Mouse (Mus musculus) kidney, postnatal 10 days (tissue): Measurements from ENCODE around the gene Mark3.
A peak's percentile ranks its signal among the peaks of the same experiment; 100 is the strongest.

ENCODE experiments used
- DNase-seq: peaks from one replicate; pipeline ENCODE4 v3.0.0; 2021; ENCODE audit warnings: mixed read lengths

The Mark3 gene

DNA sequence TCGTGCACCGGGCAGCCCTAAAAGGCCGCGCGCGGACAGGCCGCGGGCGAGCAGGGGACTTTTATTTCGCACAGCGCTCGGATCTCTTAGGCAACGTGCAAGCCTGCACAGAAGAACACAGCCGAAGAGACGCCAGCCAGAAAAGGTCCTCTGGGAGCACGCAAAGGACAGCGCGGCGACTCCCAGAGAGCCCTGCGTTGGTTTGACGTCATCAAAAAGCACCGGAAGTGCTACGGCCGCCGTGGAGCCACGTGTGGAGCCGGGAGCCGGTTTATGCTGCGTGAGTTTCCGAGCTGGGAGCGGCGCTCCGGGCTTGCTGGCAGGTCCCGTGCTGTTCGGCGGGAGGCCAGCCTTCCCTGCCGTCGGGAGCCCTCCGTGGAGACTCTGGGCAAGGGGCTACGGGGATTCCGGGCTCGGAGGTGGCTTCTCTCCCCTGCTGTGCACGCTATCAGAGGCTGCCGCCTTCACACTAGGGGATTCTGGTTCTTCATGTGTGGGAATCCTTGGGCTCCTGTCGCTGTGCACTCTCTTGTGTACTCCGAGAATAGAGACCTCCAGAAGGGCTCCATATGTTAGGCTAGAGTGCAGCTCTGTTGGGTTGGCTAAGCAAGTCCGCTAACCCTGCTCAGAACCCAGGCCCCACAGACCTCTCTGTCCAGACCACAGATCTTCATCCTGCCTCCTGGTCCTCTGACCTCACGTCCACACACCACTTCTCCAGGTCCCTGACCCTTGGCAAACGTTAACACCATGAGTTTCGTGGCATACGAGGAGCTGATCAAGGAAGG, 103.8 kb downstream of the Mark3 start, which contains the start of gene Trmt61a:
Gene Trmt61a (plus strand): TSS at position 224 of the 788 bp plus-strand sequence.
- DNase-seq = peak; percentile 95

DNA sequence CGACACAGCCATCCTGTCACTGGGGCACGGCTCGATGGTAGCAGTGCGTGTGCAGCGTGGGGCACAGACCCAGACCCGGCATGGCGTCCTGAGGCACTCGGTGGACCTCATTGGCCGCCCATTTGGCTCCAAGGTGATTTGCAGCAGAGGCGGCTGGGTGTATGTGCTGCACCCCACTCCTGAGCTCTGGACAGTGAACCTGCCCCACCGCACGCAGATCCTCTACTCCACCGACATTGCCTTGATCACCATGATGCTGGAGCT, 104.3 kb downstream of the Mark3 start:
- no peak for DNase-seq

DNA sequence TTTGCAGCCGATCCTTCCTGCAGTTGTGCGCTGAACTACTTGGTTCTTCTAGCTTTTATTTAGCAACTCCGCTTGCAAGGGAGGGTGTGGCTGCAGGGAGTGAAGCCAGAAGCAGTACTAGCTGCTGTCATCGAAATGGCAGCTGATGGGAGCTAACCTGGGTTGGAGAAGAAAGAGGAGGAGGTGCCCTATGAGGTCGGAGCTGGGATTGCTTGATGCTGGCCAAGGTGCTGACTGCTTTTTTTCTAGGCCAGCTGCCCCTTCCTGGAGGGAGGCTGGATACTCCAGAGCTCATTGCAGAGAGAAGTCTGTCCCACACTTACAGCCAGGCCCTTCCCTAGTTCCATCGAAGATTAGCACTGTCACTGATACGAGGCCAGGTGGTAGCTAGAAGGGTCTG, 104.7 kb downstream of the Mark3 start:
- DNase-seq = no peak

DNA sequence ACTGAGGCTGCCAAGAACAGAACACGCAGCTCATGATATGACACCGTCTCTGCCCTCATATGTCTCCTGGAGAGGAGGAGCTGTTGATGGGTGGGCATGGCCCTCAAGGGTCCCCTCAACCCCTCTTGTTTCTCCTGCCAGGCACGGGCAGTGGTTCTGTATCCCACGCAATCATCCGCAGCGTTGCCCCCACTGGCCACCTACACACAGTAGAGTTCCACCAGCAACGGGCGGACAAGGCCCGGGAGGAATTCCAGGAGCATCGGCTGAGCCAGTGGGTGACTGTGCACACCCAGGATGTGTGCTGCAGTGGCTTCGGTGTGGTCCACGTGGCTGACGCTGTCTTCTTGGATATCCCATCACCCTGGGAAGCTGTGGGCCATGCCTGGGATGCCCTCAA, 106.3 kb downstream of the Mark3 start:
- DNase-seq = no peak

DNA sequence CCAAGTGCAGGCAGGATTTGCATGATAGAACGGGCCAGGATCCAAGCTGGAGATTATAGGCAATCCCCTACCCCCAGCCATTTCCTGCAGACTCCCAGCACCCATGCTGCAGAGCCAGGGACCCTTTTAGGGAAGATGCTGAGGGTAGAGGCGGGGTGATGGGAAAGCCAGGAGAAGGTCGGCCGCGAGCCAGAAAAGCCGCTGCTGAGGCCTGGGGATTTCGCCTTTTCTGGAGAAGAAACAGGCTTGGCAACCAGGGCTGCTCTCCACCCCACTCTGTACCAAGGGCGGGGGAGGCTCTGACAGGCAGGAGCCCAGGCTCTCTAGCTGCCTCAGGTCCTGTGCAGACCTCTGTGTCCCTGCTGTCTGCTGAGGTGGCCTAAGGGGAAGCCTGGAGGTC, 107.0 kb downstream of the Mark3 start:
- DNase-seq = no peak

DNA sequence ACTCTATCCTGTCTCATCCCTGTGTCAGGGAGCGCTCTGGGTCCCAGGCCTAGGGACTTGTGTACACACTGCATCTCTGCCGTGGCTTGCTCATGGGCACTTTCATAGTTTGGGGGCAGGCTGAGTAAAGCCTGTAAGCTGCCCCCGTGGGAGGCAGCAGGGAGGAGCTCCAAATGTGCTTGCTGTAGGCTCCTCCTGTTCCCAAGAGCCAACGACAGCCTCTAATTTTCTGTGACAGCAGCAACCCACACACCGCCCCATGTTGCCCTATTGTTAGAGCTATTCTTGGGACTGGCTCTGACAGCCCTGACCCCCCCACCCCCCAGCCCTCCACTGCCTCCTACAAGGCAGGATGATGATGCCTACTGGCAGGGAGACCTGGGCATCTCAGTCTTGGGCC, 107.7 kb downstream of the Mark3 start:
- no peak for DNase-seq

DNA sequence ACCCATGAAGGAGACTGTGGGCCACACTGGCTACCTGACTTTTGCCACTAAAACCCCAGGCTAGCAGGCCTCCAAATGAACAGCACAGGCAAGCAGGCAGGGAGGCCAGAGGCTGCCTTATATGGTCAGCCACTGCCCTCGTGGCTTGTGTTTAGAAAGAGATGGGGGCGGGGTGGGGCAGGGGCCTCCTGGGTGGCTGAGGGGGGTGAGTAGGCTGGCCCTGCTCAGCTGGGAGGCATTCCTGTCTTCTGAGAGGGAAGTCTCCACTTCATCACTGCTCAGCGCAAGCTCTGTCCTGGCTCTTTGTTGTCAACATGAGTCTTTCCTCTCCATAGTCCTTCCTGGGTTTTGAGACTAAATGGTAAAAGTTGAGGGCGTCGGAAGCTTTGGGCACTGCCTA, 108.5 kb downstream of the Mark3 start:
- no peak for DNase-seq

DNA sequence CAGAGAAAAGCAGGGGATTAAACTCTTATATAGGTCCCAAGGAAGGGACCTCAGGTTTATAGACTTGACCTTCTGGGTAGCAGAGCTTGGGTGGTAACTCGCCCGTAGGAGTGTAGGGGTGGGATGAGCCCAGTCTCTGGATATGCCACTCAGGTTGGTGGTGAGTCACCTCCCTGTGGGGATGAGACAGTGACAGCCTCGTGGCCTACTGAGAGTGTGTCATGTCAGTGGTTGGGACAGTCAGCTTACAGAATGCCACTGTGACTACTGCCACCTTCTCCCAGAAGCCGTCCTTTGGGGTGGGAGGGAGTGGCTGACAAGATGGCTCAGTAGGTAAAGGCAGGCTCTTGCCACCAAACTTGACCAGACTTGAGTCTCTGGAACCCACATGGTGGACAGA, 112.1 kb downstream of the Mark3 start:
- peak; percentile 7 for DNase-seq

DNA sequence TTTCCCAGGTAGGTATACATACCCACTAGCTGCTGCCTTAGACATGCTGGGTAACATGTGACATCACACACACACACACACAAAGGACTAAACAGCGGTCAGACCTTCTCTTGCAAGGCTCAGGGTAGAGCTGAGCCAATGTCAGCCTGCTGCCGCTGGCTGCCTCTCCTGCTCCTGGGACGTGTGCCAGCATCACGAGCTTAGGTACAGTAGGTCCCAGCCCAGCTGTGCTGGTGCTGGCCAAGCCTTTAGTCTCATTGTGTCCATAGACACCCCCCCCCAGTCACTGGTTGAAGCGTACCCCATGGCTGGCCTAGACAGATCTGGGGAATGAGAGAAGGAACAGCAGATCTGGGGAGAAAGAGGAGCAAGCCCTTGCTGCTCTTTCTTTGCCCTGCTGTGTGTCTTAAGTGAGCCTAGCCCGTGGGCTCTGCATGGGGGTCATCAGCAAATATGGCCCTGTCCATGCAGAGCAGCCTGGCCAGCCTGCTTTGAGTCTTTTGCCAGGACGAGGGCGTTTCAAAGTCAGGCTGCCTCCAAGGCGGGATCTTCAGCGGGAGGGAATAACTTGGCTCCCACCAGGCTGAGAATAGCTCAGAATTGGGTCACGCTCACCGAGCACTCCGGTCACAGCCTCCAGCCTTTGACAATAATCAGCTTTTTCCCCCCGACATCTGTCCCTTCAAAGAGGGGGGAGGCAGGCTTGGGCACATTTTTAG, 113.2 kb downstream of the Mark3 start:
- peak; percentile 90 for DNase-seq

DNA sequence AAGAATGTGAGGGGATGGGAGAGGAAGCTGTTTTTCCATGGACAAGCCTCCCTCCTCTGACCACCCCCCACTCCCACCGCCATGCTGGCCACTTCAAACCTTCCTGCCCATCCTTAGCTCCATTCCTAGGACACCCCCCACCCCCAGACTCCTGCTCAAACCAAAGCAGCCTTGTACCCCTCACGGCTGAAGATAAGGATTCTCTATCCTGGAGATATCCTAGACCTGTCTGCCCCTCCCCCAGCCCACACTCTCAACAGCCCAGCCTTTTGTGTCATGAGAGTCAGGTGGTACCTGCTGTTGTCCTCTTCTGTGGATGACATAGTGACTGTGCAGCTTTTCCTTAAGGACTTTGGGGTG, 113.7 kb downstream of the Mark3 start:
- DNase-seq = no peak

DNA sequence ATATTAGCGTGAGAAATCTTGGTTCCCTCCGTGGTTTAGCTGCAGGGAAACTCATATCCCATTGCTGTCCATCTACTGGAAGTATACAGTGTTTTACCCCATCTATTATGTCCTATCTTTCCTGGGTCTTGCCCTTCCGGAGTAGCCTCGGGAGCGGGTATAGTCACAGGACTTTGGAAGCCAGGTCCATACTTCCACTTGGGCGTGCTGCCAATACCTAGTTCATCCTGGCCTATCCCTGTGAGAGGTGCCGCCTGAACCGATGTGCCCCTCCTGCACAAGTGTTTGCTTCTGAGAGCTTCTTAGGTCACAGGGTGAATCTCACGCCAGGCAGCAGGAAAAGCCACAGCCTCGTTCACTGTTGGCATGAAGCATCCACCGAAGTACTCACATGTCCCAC, 115.1 kb downstream of the Mark3 start:
- DNase-seq = peak; percentile 79

DNA sequence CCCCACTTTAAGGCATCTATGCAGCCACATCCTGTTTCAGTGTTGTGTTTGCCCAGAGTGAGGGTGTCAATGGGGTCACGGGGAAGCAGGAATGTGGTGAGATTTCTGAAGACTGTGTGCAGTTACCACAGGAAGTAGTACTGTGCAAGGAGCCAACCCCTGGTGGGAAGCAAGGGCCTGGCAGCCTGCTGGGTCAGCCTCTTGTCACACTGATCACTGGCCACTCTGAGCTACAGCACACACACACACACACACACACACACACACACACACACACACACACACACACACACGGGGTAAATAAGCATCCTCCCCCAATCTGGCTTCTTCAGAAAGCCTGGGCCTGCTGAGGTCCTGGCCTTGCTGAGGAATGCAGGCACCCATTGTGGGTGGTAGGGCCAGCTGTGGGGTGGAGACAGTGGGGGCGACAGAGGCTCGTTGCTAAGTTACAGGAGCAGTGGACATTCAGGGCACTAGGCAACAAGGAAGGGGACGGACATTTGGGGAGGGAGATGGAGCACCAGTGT, 117.1 kb downstream of the Mark3 start:
- peak; percentile 62 for DNase-seq

DNA sequence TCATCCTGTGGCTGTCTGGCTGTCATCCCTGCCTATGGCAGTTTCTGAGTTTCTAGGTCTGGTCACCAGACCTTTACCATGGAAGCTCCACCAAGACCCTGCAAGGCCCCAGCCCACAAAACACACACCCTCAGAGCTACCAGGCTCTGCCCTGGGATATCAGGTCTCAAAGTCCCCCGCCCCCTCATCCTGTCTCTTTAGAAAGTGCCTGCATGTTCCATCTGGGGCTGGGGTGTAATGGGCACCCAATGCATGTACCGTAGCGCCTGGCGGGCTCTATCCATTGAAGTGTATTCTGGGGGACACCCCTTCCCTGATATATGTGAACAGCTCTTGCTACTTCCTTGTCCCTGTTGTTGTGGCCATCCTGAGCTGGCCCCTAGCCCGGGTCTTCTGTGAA, 118.6 kb downstream of the Mark3 start:
- DNase-seq = peak; percentile 11

DNA sequence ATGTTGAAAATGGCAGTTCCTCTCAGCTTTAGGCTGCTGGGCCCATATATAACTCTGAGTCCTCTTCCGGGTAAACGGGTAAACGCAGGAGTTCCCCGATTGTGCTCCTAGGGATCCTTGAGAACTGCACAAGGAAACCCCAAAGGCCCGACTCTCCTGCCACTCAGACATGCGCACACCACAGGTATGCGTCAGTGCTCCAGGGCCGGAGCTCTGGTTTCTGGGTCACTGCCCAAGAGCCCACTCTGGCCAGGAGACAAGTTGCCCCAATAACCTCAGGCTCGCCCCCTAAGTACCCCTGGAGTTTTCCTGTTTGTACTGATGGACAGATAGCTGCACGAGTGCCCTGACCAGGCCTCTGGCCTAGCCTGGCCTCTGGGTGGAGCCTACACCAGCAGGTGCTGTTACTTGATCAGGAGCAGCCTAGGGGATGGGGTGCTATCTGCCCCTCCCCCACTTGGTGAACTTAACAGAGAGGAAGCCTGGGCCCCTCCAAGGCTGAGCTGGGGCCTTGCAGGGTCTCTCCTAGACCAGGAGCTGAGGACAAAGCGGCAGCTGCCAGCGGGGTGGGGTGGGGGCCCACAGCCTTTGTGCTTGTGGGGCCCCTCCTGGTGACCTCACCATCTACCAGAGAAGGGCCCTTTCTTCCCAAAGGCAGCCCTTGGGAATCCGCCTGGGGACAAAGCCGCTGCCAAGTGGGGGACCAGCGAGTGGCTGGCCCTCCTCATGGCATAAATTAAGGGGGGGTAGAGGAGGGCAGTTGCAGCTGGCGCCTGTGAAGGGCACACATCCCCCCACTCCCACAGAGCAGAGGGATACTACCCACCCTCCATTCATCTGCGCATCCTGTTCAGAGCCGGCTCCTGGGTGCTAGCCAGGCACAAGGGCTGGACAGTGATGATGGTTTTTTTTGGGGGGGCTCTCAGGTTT, 119.3 kb downstream of the Mark3 start:
- peak; percentile 55 for DNase-seq

DNA sequence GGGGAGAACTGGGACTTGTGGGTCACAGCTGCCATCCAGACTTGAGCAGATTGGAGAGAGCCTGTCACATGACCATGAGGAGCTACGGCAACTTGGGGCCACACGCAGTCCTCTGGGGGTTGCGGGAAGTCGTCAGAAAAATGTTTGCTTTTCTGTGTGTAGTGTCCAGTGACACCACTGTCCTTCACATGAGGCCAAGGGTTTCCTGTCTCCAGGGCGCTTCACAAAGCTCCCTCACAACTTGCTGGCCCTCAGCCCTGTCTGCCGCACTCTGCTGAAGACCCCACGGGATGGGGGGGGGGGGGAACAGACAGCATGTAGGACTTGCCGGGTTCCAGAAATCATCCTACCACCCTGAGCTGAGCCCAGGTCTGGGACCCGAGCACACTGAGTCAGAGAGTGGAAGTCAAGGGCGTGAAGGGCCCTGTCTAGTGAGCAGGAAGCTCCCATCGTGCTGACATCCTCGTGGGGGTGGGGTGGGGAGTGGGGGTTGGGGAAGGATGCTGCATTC, 120.0 kb downstream of the Mark3 start:
- no peak for DNase-seq

DNA sequence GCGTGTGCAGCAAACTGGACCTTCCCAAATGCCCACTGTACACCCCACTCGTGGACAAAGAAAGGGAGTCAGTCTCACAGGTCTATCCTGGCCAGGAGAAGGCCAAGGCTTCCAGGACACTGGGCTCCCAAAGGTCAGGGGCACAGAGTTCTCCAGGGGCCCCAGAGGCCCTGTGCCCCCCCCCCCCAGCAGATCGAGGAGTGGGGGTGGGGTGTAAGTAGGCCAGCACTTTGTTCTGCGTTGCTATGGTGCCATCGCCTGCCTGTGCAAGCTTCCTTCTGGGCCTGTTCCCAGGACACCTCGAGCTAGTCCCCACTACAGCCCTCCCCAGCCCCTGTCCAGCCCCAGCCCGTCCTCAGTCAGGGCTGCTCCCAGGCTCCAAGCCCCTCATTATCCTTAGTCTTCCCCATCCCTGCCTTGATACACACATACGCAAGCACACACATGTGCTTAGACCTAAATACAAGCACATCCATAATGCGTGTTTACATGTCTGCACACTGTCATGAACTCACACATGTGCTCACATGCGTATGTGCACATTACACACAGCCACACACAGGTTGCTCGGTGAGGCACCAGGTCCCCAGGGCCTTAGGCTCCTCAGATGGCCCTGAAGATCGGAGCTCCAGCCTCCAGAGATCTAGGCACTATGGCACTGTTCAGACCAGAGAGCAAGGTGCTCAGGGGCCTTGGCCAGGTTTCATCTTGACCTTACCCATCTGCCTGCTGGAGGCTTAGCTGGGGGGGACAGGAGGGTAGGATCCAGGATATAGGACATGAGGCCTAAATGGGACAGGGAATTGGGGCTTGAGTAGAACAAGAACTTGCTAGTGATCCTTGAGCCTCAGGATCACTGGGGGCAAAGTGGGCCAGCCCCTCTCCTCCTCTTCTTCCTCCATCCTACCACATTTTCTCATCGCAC, 120.8 kb downstream of the Mark3 start:
- peak; percentile 45 for DNase-seq

DNA sequence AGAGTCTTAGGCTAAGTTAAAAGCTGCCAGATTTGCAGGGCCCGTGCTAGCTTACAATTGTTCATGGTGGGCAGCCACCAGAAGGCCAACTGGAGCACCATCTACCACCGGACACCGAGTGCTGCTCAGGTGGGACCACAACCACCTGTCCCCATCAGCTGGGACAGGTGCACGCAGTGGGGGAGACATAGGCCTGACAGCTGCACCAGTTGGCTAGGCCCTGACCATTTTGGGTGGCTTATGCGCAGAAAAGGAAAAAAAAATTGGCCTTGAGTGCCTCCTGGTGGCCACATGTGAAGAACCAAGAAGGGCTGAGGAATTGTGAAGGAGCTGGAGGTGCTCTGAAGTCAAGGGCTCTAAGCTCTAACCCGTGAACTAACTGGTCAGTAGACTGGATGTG, 121.9 kb downstream of the Mark3 start:
- DNase-seq = peak; percentile 84

DNA sequence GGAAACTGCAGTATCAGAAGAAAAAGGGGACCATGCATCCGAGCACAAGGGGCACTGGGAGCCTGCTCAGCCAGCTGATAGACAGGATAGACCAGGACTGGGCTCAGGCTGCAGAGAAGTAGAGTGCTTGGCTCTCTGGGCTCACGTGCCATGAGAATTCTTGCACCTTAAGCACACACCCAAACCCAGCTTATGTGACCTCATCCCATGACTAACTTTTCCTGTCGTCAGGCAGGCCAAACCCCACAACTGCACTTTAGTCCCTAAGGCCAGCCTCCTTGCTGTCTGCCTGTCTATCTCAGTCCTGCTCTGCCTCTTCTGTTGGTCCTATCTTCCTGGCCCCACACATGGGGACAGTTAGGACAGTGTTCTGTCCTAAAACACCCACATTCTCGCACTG, 123.4 kb downstream of the Mark3 start:
- DNase-seq = no peak

DNA sequence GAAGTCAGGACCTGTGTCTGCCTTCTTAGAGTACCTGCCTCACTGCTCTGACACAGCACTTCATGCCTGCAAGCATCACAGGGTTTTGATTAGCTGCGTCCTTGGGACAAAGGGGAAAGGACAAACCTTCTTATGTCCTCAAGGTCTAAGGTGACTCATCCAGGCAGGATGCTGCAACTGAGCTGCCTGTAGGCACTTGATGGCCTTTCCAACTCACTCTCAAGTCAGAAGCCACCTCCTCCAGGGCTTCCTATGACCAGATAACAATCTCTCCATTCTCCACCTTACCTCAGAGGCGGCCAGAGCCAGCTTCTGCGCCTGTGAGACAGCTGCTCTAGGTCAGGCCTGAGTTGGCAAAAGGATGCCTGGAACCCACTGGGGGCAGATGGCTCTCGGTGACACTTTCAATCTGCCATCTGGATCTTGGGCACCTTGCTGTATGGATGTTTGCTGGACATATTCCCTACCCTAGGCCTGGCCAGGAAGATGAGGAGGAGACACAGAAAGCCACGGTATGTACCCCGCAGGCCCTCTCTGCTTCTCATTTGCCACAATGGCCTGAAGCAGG, 124.1 kb downstream of the Mark3 start:
- no peak for DNase-seq

DNA sequence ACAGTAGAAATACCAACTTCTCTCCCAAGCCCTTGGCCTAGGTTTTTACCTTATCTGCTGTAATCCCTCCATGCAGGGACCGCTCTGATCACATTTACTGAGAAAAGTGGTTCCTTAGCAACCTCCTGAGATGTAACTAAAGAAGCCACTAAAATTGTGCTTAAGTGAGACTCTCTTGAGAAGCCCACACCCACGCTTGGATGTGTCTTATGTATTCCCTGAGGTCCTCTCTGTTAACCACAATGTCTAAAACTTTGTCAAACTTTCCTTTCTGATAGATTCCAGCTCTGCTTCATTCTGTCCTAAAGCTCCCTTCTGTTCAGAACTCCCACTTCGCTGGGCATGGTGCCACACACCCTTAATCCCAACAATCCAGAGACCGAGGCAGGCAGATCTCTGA, 125.2 kb downstream of the Mark3 start:
- no peak for DNase-seq

DNA sequence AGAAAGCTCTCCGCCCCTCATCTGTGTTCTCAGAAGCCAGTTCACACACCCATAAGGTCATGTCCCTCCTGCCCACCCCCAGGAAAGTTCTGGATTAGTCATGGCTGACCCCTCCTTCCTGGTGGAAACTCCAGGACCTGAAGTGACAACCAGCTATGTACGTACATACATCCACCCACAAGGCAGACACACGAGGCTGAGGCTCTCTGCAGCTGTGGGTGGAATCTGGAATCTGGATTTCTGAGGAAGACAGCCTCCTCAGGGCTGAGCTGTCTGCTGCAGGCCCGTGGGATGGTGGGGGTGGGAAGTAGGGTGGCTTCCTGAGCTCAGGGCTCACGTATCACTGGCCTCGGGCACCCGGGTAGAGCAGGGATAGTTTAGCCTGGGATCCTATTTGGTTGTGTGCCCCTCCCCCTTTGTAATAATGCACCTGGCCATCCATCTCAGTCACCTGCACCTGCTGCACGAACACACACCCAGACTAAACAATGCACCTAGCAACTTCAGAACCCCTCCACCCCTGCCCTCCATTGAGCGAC, 126.7 kb downstream of the Mark3 start:
- DNase-seq = no peak
